11 mouse cellular contexts compared by ENCODE assay signal in the genomic region with DNA sequence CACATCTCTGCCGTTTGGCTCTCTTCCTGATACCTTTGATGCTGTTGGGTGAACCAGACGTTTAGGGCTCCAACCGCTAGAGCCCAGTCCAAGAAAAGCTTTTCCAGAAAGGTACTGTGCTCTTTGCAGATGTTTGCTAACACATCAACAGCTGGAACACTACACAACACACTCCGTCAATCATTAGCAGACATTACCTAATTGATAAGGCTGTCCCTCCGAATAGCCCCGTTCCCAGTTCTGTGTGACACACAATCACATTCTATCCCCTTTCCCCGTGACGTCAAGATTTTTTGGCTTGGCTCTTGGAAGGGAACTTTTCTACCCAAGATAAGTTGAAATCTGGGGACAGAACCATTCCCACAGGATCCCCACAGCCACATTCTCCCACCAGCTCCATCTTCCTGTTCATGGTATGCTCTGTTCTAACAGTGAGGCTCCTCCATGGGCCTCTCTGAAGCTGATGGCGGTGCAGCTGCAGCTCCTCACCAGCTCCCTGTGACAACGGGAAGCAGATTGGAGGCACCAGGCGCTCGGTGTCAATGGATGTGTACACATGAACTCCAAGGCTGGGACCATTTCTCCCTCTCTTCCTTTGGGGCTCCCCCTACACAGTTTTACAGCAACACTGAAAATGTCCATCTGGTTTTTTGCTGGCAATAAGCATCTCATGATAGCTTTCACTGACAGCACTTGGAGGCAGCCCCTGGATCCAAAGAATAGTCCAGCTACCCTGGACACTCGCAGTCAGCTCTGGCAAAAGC.
A peak's percentile ranks its signal among the peaks of the same experiment; 100 is the strongest.
DNase-seq lines count a peak whose midpoint lies in the region; ATAC-seq and TF ChIP-seq lines count a peak whose summit lies in the region.
"Had no signal": no experiment of that assay in that cellular context is flagged by ENCODE, and none has a peak within 500 bp of the region (broad histone marks: within the 10 kb centered on the region; RNA-seq: fewer than 3 reads in every experiment).

No protein-coding gene starts in this region.

- H3K36me3 ChIP-seq in kidney, postnatal 0 days (ENCODE audit: insufficient read depth, low read length), result no peaks in the 10 kb centered on the region
- H3K36me3 ChIP-seq in heart, adult 2 months (ENCODE audit: control insufficient read depth, insufficient read depth, low read length), result no peaks in the 10 kb centered on the region
- H3K36me3 ChIP-seq in heart, postnatal 0 days (replicated peaks; ENCODE audit: control insufficient read depth, insufficient read depth, low read length), result no peaks in the 10 kb centered on the region
- H3K36me3 ChIP-seq in lung, postnatal 0 days (ENCODE audit: insufficient read depth, low read length), result no peaks in the 10 kb centered on the region
- H3K36me3 ChIP-seq in hindbrain, embryonic 16.5 days (ENCODE audit: control insufficient read depth, insufficient read depth, low read length), result no peaks in the 10 kb centered on the region
- H3K36me3 ChIP-seq: G1E had no signal

- no peak overlapping the region for H3K4me2 ChIP-seq in kidney, postnatal 0 days (ENCODE audit: low read length)
- H3K4me2 ChIP-seq in heart, postnatal 0 days (ENCODE audit: low read depth, low read length), result no peak overlapping the region
- H3K4me2 ChIP-seq in lung, postnatal 0 days (replicated peaks; ENCODE audit: low read depth, low read length), result no peak overlapping the region
- no peak overlapping the region for H3K4me2 ChIP-seq in hindbrain, embryonic 16.5 days (ENCODE audit: low read length)

- TF ChIP-seq POLR2A in heart, adult 2 months (IDR thresholded peaks at IDR 0.05; ENCODE audit: insufficient read depth, low read depth, low read length), result no peak

- H3K27me3 ChIP-seq in kidney, postnatal 0 days (ENCODE audit: insufficient read depth, low read length), result no peaks in the 10 kb centered on the region
- no peaks in the 10 kb centered on the region for H3K27me3 ChIP-seq in heart, adult 2 months (ENCODE audit: control insufficient read depth, insufficient read depth, low read length)
- H3K27me3 ChIP-seq in heart, postnatal 0 days (ENCODE audit: control insufficient read depth, insufficient read depth, low read length), result no peaks in the 10 kb centered on the region
- H3K27me3 ChIP-seq in lung, postnatal 0 days (replicated peaks; ENCODE audit: insufficient read depth, low read length), result no peaks in the 10 kb centered on the region
- no peaks in the 10 kb centered on the region for H3K27me3 ChIP-seq in hindbrain, embryonic 16.5 days (replicated peaks; ENCODE audit: control insufficient read depth, insufficient read depth, low read length)

- H3K9me3 ChIP-seq in kidney, postnatal 0 days (replicated peaks; ENCODE audit: low read length), result no peaks in the 10 kb centered on the region
- no peaks in the 10 kb centered on the region for H3K9me3 ChIP-seq in heart, postnatal 0 days (replicated peaks; ENCODE audit: control insufficient read depth, low read length)
- no peaks in the 10 kb centered on the region for H3K9me3 ChIP-seq in lung, postnatal 0 days (ENCODE audit: low read length)
- H3K9me3 ChIP-seq in hindbrain, embryonic 16.5 days (ENCODE audit: control insufficient read depth, low read length), result no peaks in the 10 kb centered on the region
- H3K9me3 ChIP-seq: G1E had no signal

- no peak for TF ChIP-seq CTCF in kidney, postnatal 0 days (IDR thresholded peaks at IDR 0.05; ENCODE audit: low read depth)
- no peak for TF ChIP-seq CTCF in heart, adult 2 months (IDR thresholded peaks at IDR 0.05)
- TF ChIP-seq CTCF in heart, postnatal 0 days (IDR thresholded peaks at IDR 0.05; ENCODE audit: low read depth), result no peak
- peak; percentile 5; the same call in 1 of the 2 replicates for TF ChIP-seq CTCF in lung, postnatal 0 days (IDR thresholded peaks at IDR 0.05)

- WGBS in kidney, postnatal 0 days, result 62% methylated on average over 13 of the region's 13 CpGs
- WGBS in heart, adult 2 months, result 55% methylated on average over 13 of the region's 13 CpGs
- 51% methylated on average over 13 of the region's 13 CpGs for WGBS in heart, postnatal 0 days
- 38% methylated on average over 13 of the region's 13 CpGs for WGBS in lung, postnatal 0 days
- WGBS in hindbrain, embryonic 16.5 days, result 86% methylated on average over 13 of the region's 13 CpGs

- ATAC-seq in kidney, postnatal 0 days (replicated peaks; ENCODE audit: low FRiP score, low read depth), result peak; percentile 80
- peak; percentile 76 for ATAC-seq in heart, postnatal 0 days (ENCODE audit: insufficient read depth, low read depth)
- peak; percentile 95 for ATAC-seq in lung, postnatal 0 days
- ATAC-seq in hindbrain, embryonic 16.5 days, result no peak

- intact Hi-C loops in heart, adult 2 months (cut with DNase I), result loop anchor here (2.0 kb wide), 1 partner anchor 24 kb away; no protein-coding TSS in a partner anchor

- TF ChIP-seq EP300 in heart, adult 2 months (IDR thresholded peaks at IDR 0.05; ENCODE audit: insufficient read depth, low read depth, low read length), result no peak
- TF ChIP-seq EP300 in heart, postnatal 0 days (IDR thresholded peaks at IDR 0.05; ENCODE audit: low read depth), result peak; percentile 35; the same call in 1 of the 2 replicates
- no peak for TF ChIP-seq EP300 in lung, postnatal 0 days (IDR thresholded peaks at IDR 0.05)

- H3K79me2 ChIP-seq in heart, adult 2 months (replicated peaks; ENCODE audit: control insufficient read depth, insufficient read depth, low read length), result no peaks in the 10 kb centered on the region

- H3K27ac ChIP-seq in kidney, postnatal 0 days, result no peak overlapping the region
- H3K27ac ChIP-seq in heart, adult 2 months, result peak overlapping the region; percentile 20
- H3K27ac ChIP-seq in heart, postnatal 0 days (ENCODE audit: low read depth), result peak overlapping the region; percentile 50
- no peak overlapping the region for H3K27ac ChIP-seq in lung, postnatal 0 days (ENCODE audit: low read length)
- H3K27ac ChIP-seq in hindbrain, embryonic 16.5 days (ENCODE audit: low read depth, low read length), result no peak overlapping the region

- peak; percentile 80 for DNase-seq in kidney, postnatal 0 days (ENCODE audit: low spot score)
- no peak for DNase-seq in kidney, adult 11 months
- DNase-seq in heart, adult 2 months, result peak; percentile 57 to 71
- DNase-seq in heart, postnatal 0 days (ENCODE audit: low spot score), result peak; percentile 49
- peak; percentile 87 for DNase-seq in lung, postnatal 0 days (ENCODE audit: low spot score)
- DNase-seq in thymus, postnatal 36 days, result no peak
- no peak for DNase-seq in cerebellum, adult 9-10 months
- DNase-seq: B cell, adult 2 months; cerebellum, adult 9-11 months had no signal

- H3K4me1 ChIP-seq in kidney, postnatal 0 days (replicated peaks; ENCODE audit: insufficient read depth, low read length), result no peaks in the 10 kb centered on the region
- no peaks in the 10 kb centered on the region; the same call in 1 of the 2 replicates for H3K4me1 ChIP-seq in heart, adult 2 months (ENCODE audit: control insufficient read depth, insufficient read depth, low read length)
- H3K4me1 ChIP-seq in heart, postnatal 0 days (ENCODE audit: control insufficient read depth, insufficient read depth), result 0 out of 2 replicates have a peak, but pooled peaks cover 8% of the 10 kb centered on the region
- H3K4me1 ChIP-seq in lung, postnatal 0 days (ENCODE audit: insufficient read depth, low read depth, low read length), result no peaks in the 10 kb centered on the region
- H3K4me1 ChIP-seq in hindbrain, embryonic 16.5 days (ENCODE audit: control insufficient read depth, insufficient read depth, low read depth, low read length), result no peaks in the 10 kb centered on the region

- no peak overlapping the region for H3K4me3 ChIP-seq in kidney, postnatal 0 days (replicated peaks; ENCODE audit: low read depth, low read length)
- H3K4me3 ChIP-seq in heart, adult 2 months, result no peak overlapping the region
- no peak overlapping the region for H3K4me3 ChIP-seq in heart, postnatal 0 days (ENCODE audit: low read depth, low read length)
- no peak overlapping the region for H3K4me3 ChIP-seq in lung, postnatal 0 days (ENCODE audit: low read depth, low read length)
- H3K4me3 ChIP-seq in hindbrain, embryonic 16.5 days (ENCODE audit: low read length), result no peak overlapping the region

- H3K9ac ChIP-seq in kidney, postnatal 0 days (ENCODE audit: low read depth, low read length), result no peak overlapping the region
- no peak overlapping the region for H3K9ac ChIP-seq in heart, adult 2 months (ENCODE audit: low read depth, low read length)
- no peak overlapping the region for H3K9ac ChIP-seq in heart, postnatal 0 days (replicated peaks; ENCODE audit: low read depth, low read length)
- H3K9ac ChIP-seq in lung, postnatal 0 days (replicated peaks; ENCODE audit: low read depth), result no peak overlapping the region
- H3K9ac ChIP-seq in hindbrain, embryonic 16.5 days (ENCODE audit: low read depth, low read length), result no peak overlapping the region

Comparison
In these comparisons a context has a peak if more than half of its experiments do, and no peak if none do; other contexts are left out.
1. DNase-seq: peak in kidney, postnatal 0 days (single experiment), heart, adult 2 months (2 of 2), heart, postnatal 0 days (single experiment) and lung, postnatal 0 days (single experiment); none in kidney, adult 11 months (single experiment), thymus, postnatal 36 days (0 of 2) and cerebellum, adult 9-10 months (single experiment).
2. H3K27ac ChIP-seq: peak in heart, adult 2 months (single experiment) and heart, postnatal 0 days (single experiment); none in kidney, postnatal 0 days (single experiment), lung, postnatal 0 days (single experiment) and hindbrain, embryonic 16.5 days (single experiment).